Mouse (Mus musculus): Measurements from ENCODE around the gene Mfsd12.

DNA sequence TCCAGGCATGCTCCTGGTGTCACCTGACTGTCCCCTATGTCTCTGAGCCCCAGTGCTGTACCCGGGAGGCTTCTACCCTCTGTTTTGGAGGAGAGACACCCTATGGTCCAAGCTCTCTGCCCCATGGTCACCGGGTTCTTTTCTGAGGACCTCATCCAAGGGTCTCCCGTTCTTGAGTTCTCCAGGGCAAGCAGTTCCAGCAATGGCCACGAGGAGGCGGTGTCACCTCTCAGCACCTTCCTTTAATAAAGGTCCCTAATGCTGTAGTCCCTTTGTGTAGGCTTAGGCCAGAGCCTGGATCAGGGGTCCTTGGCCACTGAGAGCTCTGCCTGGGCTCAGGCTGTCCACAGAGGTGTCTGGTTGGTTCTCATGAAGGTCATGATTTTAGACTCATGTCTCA, 37.8 kb downstream of the Mfsd12 start:
- peak; percentile 95 for TF ChIP-seq CTCF (IDR thresholded peaks at IDR 0.05; ENCODE audit: control insufficient read depth, insufficient read depth, low read length)
- no peak for TF ChIP-seq POLR2A (IDR thresholded peaks at IDR 0.05; ENCODE audit: borderline replicate concordance, control insufficient read depth, low read depth, low read length)

All from bone marrow, adult 2 months (tissue).